Mouse (Mus musculus) lung, embryonic 14.5 days (tissue): ENCODE measurements around the gene Nedd4. TPM values are rescaled to one million over a fixed set of nuclear protein-coding genes. Genes with fewer than 3 reads are reported as not detected.

ENCODE experiments used
- ATAC-seq: fragments of 200-750 bp; cut with Nextera tagmentation; 2 replicates; pipeline ENCODE4 v1.8.0; 2017; ENCODE audit warnings: mild to moderate bottlenecking, moderate TSS enrichment, moderate library complexity; ENCODE audit not compliant: insufficient read depth
- DNase-seq: peaks from one replicate; pipeline ENCODE4 v3.0.0-alpha.2; 2015
- H3K27ac ChIP-seq: fragments of 300-500 bp; sonication (generic); 2 replicates; pipeline ENCODE4 v1.5.1; 2014; ENCODE audit warnings: low read depth, mild to moderate bottlenecking, moderate library complexity
- H3K27me3 ChIP-seq: fragments of 300-500 bp; sonication (generic); 2 replicates; pipeline ENCODE4 v1.6.1; 2014; ENCODE audit warnings: low read length, control low read depth; ENCODE audit not compliant: insufficient read depth
- H3K36me3 ChIP-seq: fragments of 300-500 bp; sonication (generic); 2 replicates; pipeline ENCODE4 v1.6.1; 2014; ENCODE audit warnings: control low read depth; ENCODE audit not compliant: insufficient read depth
- H3K4me1 ChIP-seq: fragments of 300-500 bp; sonication (generic); 2 replicates; pipeline ENCODE4 v1.6.1; 2014; ENCODE audit warnings: antibody characterized with exemption, control low read depth; ENCODE audit not compliant: insufficient read depth
- H3K4me2 ChIP-seq: fragments of 300-500 bp; sonication (generic); 2 replicates; pipeline ENCODE4 v1.6.1; 2014; ENCODE audit warnings: mild to moderate bottlenecking
- H3K4me3 ChIP-seq: fragments of 300-500 bp; sonication (generic); 2 replicates; pipeline ENCODE4 v1.5.1; 2014; ENCODE audit warnings: low read depth, low read length
- H3K9ac ChIP-seq: fragments of 300-500 bp; sonication (generic); 2 replicates; pipeline ENCODE4 v1.6.1; 2014
- H3K9me3 ChIP-seq: fragments of 300-500 bp; sonication (generic); 2 replicates; pipeline ENCODE4 v1.6.1; 2016; ENCODE audit warnings: low read depth, low read length, control low read depth
- CTCF ChIP-seq: IDR thresholded peaks from 2 replicates; pipeline ENCODE4 v1.5.1; 2016; ENCODE audit warnings: antibody characterized with exemption, low read depth
- WGBS: fragments of 180-500 bp; shearing (Covaris S2); extraction: QIAGEN DNeasy Blood & Tissue Kit; methylation state at CpG from one replicate; pipeline ENCODE4 v1.1.7; 2014; 5-methylcytosine and 5-hydroxymethylcytosine counted together
- polyA plus RNA-seq: library from polyadenylated mRNA; unstranded; fragments of >200 nt; fragmentation: Nextera tagmentation; extraction: Ambion mirVana; gene quantifications from 2 replicates; pipeline ENCODE4 v1.2.1, GENCODE M21; 2014

The Nedd4 gene
- polyA plus RNA-seq, 1 experiment from 2014 or later, result 805 TPM

GRCm38 (mm10) chr9:72775022-72775421, 112.9 kb downstream of the Nedd4 start:
- no peak for TF ChIP-seq CTCF
- Histone ChIP-seq H3K27me3 (no peaks in the 10 kb centered on the region), H3K4me3 (no peak overlapping the region), H3K4me1 (peaks cover 5% of the 10 kb centered on the region; the same call in 1 of the 2 replicates), H3K9ac (no peak overlapping the region), H3K9me3 (no peaks in the 10 kb centered on the region; the same call in 1 of the 2 replicates), H3K4me2 (no peak overlapping the region), H3K36me3 (no peaks in the 10 kb centered on the region), H3K27ac (no peak overlapping the region)
- DNase-seq (no peak), ATAC-seq (no peak)
- 85% methylated on average over 4 of the region's 4 CpGs for WGBS

DNA sequence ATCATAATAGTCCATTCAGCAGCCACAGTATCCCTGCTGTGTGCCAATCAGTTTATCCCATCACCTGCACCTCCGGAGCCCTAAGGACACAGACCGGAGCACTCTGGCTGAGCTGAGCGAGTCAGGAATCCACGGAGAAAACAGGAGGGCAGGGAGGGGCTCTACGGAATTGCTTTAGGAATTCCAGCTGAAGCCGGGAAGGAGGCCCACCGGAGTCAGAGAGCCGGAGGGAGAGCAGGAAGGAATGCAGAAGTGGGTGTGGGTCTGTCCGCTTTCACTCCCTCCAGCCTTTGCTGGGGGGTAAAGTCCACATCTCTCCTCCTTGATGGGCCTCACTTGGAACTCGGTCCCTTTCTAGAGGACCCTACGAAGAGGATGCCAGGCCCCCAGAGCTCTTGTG, 116.9 kb downstream of the Nedd4 start:
- whole genome bisulfite sequencing, result 36% methylated on average over 11 of the region's 11 CpGs
- TF ChIP-seq CTCF, result no peak
- Histone ChIP-seq H3K27ac (no peak overlapping the region), H3K4me1 (peaks cover 18% of the 10 kb centered on the region), H3K36me3 (no peaks in the 10 kb centered on the region), H3K27me3 (no peaks in the 10 kb centered on the region), H3K4me2 (no peak overlapping the region), H3K4me3 (no peak overlapping the region), H3K9ac (no peak overlapping the region), H3K9me3 (no peaks in the 10 kb centered on the region; the same call in 1 of the 2 replicates)
- DNase-seq (no peak), ATAC-seq (no peak)

DNA sequence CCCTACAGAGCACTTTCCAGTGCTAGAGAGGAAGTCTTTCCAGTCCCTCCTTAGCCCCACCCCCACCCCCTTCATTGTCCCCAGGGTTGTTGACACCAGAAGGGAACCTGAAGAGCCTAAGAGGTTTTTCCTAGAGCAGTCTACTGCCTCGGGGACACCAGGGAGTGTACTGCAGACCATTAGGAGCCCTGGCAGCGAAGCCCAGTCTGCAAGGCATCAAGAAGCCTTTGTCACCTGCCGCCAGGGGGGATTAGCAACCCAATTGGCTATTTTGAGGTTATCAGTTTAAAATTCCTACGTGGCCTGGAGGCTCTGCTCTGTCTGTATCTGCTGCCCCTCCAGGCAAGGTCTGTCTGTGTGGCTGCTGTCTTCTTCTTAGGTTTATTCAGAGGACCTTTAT, 117.6 kb downstream of the Nedd4 start:
- H3K36me3 ChIP-seq, result no peaks in the 10 kb centered on the region
- peak; percentile 6; the same call in 1 of the 2 replicates for TF ChIP-seq CTCF
- no peaks in the 10 kb centered on the region; the same call in 1 of the 2 replicates for H3K9me3 ChIP-seq
- no peak for DNase-seq
- no peak overlapping the region for H3K27ac ChIP-seq
- H3K4me3 ChIP-seq, result no peak overlapping the region
- H3K27me3 ChIP-seq, result no peaks in the 10 kb centered on the region
- peaks cover 18% of the 10 kb centered on the region for H3K4me1 ChIP-seq
- no peak overlapping the region for H3K9ac ChIP-seq
- H3K4me2 ChIP-seq, result 0 out of 2 replicates have a peak overlapping the region, but pooled peaks have one; percentile 3
- WGBS, result 11% methylated on average over 4 of the region's 4 CpGs
- no peak for ATAC-seq

- no peak overlapping the region for H3K4me2 ChIP-seq
- no peaks in the 10 kb centered on the region for H3K36me3 ChIP-seq
- ATAC-seq, result no peak
- no peak for DNase-seq
- H3K4me1 ChIP-seq, result peaks cover 18% of the 10 kb centered on the region
- H3K9me3 ChIP-seq, result no peaks in the 10 kb centered on the region; the same call in 1 of the 2 replicates
- H3K4me3 ChIP-seq, result no peak overlapping the region
- H3K27ac ChIP-seq, result no peak overlapping the region
- no peak for TF ChIP-seq CTCF
- WGBS, result 11% methylated on average over 5 of the region's 5 CpGs
- H3K9ac ChIP-seq, result no peak overlapping the region
- no peaks in the 10 kb centered on the region for H3K27me3 ChIP-seq
These were observed 118.5 kb downstream of the Nedd4 start for GRCm38 (mm10) chr9:72780694-72781093.

GRCm38 (mm10) chr9:72781466-72781865, 119.3 kb downstream of the Nedd4 start:
- H3K27me3 ChIP-seq, result no peaks in the 10 kb centered on the region
- 5% methylated on average over 4 of the region's 4 CpGs for WGBS
- H3K9me3 ChIP-seq, result no peaks in the 10 kb centered on the region; the same call in 1 of the 2 replicates
- no peak overlapping the region for H3K9ac ChIP-seq
- no peaks in the 10 kb centered on the region for H3K36me3 ChIP-seq
- DNase-seq, result no peak
- peaks cover 18% of the 10 kb centered on the region for H3K4me1 ChIP-seq
- H3K4me2 ChIP-seq, result no peak overlapping the region
- ATAC-seq, result no peak
- H3K27ac ChIP-seq, result no peak overlapping the region
- TF ChIP-seq CTCF, result no peak
- H3K4me3 ChIP-seq, result no peak overlapping the region

- Histone ChIP-seq H3K27me3 (no peaks in the 10 kb centered on the region), H3K4me1 (peaks cover 18% of the 10 kb centered on the region), H3K4me3 (no peak overlapping the region), H3K36me3 (no peaks in the 10 kb centered on the region), H3K9ac (no peak overlapping the region), H3K27ac (no peak overlapping the region), H3K9me3 (no peaks in the 10 kb centered on the region; the same call in 1 of the 2 replicates), H3K4me2 (no peak overlapping the region)
- no peak for TF ChIP-seq CTCF
- no peak for ATAC-seq
- WGBS, result 23% methylated on average over 8 of the region's 8 CpGs
- no peak for DNase-seq
These were observed 120.0 kb downstream of the Nedd4 start for GRCm38 (mm10) chr9:72782121-72782520.

GRCm38 (mm10) chr9:72787732-72788131, 125.6 kb downstream of the Nedd4 start:
- Histone ChIP-seq H3K27me3 (no peaks in the 10 kb centered on the region), H3K36me3 (no peaks in the 10 kb centered on the region), H3K4me2 (no peak overlapping the region), H3K4me3 (no peak overlapping the region), H3K4me1 (peaks cover 7% of the 10 kb centered on the region; the same call in 1 of the 2 replicates), H3K9ac (no peak overlapping the region), H3K27ac (no peak overlapping the region), H3K9me3 (no peaks in the 10 kb centered on the region)
- TF ChIP-seq CTCF, result no peak
- DNase-seq (no peak), ATAC-seq (no peak)
- WGBS, result 64% methylated on average over 1 of the region's 1 CpGs
